Mouse (Mus musculus): ENCODE results near the gene Skp2.

Gene Skp2

DNA sequence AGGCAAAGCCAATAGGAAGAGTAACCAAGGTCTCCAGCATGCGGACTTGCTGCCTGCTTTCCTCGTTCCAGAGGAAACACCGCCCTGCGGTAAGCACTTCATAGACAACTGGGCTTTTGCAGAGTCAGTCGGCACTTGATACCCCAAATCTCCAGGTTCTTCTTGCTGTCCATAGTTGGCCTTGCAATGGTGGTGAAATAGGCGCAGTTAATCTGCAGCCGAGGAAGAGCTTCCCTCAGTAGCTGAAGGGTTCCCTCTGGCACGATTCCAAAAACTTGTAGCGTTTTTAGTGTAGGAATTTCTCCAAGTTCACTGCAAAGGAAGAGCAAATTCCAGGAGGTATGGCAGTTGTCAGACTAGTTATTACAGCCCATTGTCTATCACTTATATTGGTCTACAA lies 41.7 kb downstream of the Skp2 start:
- no peak for DNase-seq (ENCODE audit: low spot score)

DNA sequence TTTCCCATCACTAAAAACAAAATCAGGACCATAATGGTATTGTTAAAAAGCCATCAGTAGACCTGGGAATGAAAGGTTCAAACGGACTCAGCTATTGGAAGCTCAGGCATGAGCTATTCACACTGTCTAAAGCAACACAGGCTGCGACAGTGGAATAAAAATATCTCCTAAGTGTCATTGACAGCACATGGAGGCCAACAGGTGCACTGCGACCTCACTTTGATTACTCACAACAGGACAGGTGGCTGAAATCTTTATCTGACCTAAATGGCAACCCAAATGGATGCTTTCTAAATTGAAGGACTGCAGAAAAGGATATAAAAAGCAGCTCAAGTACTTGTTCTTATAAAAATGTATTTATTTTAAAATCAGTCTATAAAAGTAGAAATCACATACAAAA lies 43.6 kb downstream of the Skp2 start:
- DNase-seq (ENCODE audit: low spot score) = no peak

GRCm38 (mm10) chr15:9110526-9111347 lies 44.5 kb downstream of the Skp2 start:
- no peak for DNase-seq (ENCODE audit: low spot score)

GRCm38 (mm10) chr15:9106303-9107074 lies 48.7 kb downstream of the Skp2 start:
- DNase-seq (ENCODE audit: low spot score) = no peak

- DNase-seq (ENCODE audit: low spot score) = no peak
These were observed 54.7 kb downstream of the Skp2 start for GRCm38 (mm10) chr15:9100446-9101077.

DNA sequence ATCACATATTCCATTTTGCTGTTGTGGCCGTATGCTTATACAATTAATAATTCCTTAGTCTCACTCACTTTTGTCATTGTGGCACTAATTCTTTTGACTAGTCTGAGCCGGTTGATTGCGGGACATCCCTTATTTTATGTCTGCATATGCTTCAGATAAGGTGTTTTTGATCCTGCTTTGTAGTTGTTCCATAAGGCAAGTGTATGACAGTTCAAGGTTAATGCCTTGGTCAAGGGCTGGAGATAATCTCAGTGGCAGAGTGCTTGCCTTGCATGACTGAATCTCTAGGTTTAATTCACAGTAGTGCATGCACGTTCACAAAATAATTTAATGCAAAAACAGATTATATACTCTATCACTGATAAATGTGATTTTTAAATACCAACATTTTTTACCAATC lies 58.4 kb downstream of the Skp2 start:
- DNase-seq (ENCODE audit: low spot score) = no peak

- peak; percentile 9 for DNase-seq (ENCODE audit: low spot score)
These were observed 60.9 kb downstream of the Skp2 start for GRCm38 (mm10) chr15:9094366-9094750.

DNA sequence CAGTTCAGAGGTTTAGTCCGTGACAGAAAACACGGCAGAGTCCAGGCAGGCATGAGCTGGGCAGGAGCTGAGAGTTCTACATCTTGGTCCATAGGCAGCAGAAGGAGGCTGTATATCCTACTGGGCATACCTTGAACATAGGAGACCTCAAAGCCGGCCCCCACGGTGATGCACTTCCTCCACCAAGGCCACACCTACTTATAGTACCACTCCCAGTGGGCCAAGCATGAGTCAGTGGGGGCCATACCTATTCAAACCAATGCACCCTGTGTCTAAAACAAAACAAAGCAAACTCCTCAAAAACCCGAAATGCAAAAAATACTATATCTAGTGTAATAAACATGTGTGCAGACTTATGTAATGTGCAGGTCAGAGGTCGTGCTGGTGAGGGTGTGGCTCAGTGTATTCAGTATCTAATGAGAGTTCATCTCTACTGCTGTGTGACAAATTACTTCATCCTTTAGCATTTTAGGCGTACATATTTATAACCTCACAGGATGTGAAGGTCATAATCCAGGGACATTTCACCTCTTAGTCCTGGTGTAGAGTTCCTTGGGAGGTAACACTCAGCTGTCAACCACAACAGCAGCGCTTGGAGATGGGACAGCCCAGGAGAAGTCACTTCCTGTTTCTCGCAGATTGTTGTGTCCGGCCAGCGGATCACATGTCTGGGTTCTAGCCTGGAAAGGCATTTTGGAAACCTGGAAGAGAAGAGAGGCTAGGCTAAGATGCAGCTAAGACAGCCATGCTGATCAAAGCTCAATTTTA lies 61.4 kb downstream of the Skp2 start:
- DNase-seq (ENCODE audit: low spot score) = no peak

DNA sequence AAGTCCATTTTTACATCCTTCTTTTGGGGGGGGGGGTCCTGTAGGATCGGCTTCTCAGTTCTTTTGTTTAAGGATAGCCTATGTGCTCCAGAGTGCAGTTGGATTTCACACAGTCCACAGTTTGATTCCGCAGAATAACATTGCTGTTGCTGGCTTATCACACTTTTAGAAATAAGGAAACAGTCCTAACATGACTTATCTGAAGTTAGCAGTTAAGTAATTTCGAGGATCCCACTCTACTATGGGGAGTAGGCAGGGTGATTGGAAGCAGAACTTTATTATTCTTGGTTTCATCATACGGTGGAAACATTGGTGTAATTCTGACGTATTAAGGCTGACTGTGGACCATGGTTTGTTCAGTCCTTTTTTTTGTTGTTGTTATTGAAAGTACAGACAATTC lies 64.6 kb downstream of the Skp2 start:
- no peak for DNase-seq (ENCODE audit: low spot score)

GRCm38 (mm10) chr15:9089136-9089720 lies 66.0 kb downstream of the Skp2 start:
- no peak for DNase-seq (ENCODE audit: low spot score)

- no peak for DNase-seq (ENCODE audit: low spot score)
These were observed 66.5 kb downstream of the Skp2 start for GRCm38 (mm10) chr15:9088683-9089072.

DNA sequence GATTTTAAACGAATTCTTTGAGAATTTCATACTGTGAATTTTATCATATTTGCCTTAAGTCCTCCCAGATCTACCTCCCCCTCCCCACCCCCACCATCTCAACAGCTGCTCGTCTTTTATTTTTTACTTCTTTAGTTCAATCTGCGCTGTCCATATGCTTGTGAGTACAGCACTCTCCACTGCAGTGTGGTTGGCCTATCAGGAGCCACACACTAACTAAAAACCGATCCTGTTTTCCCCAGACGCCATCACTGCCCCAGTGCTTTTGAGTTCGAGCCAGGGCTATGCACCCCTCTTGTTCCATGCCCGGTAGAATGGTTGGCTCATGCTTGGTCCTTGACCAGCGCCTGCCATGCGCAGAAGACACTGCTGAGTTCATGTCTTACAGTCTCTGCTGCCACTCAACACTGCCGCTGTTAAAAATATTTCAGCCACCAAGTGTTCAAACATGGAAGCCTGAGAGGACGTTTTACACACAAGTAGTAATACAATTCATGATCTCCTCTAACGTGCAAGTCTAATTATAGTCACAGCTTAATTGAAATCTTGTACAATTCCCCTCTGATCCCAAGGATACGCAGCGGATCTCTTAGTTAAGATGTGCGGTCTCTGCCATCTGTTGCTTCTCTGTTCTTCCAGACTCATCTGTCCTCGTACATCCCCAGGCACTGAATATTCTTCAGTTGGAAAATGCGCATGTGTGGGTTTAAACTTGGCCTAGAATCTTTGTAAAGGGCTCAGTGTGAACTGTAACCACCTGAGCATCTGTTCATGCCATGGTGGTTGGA lies 67.1 kb downstream of the Skp2 start:
- no peak for DNase-seq (ENCODE audit: low spot score)

DNA sequence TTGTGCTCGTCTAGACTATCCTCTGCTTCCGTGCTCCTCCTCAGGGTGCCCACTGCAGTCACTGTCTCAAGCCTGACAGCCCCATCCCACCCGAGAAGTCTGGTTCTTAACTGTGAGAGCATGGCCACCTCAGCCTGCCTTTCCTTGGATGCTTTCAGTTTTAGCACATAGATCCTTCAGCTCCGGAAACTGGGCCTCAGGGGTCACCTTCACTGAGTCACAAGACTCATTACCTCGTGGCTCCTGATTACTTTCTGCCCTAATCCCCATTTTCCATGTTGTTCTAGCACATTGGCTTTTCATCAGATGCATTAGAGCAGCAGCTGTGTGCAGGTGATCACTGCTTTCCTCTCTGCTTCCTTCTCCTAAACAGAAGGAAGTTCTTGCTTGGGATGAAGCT lies 67.8 kb downstream of the Skp2 start:
- DNase-seq (ENCODE audit: low spot score) = no peak

GRCm38 (mm10) chr15:9086813-9087212 lies 68.4 kb downstream of the Skp2 start:
- peak; percentile 17 for DNase-seq (ENCODE audit: low spot score)

DNA sequence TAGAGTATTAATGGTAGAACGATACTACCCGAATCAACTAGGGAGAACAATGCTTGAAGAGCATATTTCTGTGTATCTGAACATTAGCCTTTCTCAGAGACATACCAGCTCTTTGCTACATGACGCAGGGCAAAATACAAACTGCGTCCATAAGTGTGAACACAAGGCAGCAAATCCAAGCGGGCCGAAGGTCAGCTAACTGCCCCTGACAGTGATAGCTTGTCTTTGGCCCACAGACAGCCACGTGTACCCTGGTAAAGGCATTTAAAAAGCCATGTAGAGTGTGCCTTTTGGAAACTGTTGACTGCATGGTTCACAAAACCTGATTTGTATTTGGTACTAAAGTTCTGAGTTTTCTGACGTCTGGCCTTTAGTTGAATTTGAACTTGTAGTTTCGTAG lies 72.5 kb downstream of the Skp2 start:
- DNase-seq (ENCODE audit: low spot score) = no peak

DNA sequence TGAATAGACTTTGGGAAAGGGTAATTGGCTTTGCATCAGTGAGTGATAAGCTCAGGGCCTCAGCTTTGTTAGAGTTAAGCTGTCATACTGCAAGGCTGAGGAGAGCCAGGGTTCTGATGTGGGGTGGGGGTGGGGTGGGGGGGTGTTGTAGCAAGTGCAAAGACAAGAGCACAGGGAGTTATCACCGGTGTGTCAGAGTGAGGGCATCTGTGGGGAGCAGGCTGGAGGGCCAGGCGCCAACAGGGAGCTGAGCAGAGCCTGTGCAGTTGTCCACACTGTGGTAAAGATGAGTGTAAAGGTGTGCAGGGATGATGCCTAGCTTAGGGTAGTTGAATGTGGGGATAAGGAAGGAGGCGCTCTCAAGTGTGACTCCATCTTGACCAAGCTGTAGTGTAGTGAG lies 73.9 kb downstream of the Skp2 start:
- DNase-seq (ENCODE audit: low spot score) = no peak

- DNase-seq (ENCODE audit: low spot score) = no peak
These were observed 75.0 kb downstream of the Skp2 start for GRCm38 (mm10) chr15:9080206-9080605.

- DNase-seq (ENCODE audit: low spot score) = no peak
These were observed 75.6 kb downstream of the Skp2 start for GRCm38 (mm10) chr15:9079626-9080025.

- DNase-seq (ENCODE audit: low spot score) = peak; percentile 32
These were observed 76.5 kb downstream of the Skp2 start for GRCm38 (mm10) chr15:9078481-9079300.

DNA sequence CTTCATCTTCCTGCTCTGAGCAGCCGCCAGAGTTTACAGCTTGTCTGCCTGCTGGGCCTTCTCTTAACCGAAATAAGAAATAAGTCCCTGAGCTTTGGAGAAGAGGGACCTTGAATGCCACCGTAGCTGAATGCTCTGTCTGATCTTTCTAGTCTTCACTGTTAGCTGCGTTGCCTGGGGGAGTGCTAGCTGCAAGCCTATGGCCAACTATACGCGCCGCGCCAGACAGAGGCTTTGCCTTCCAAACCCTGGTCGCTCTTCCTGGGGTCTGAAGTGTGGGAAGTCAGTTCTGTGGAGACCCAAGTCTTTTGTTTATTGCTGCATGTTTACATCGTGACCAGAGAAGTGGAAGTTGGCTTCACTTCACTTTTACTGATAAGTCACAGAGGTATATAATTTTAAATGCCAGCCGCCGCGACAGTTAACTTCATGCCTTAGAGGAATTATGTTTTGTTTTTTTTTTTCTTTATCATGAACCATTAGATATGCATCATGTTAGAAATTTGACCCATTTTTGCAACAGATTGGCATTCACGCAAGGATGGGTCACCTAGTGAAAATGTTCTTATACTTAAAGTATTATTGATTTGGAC lies 79.5 kb downstream of the Skp2 start:
- DNase-seq (ENCODE audit: low spot score) = no peak

Measured in spleen, adult 12 weeks (tissue).